Mouse (Mus musculus): ENCODE measurements around the gene Olfr1446. TPM values are rescaled to one million over a fixed set of nuclear protein-coding genes. Genes with fewer than 3 reads are reported as not detected.

Olfr1446 gene
- polyA plus RNA-seq (2015; fragmentation: Nextera tagmentation; extraction: Ambion mirVana) = not detected in 2 replicates

DNA sequence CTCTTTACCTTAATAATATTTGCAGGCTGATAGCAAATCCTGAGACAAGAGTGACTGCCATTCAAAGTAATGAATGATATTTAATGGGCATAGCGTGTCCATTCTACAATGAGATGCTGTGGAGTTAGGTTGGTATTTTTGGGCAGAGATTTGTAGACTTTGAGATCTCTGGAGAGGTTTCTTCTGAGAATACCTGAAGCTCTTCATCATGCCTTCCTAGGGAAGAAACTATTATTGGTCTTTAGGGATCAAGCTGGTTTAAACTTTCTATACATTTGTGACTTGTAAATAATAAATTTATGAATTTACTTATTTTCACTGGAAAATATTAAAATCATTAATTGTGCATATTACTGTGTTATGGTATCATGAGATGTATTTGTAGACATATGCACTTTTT lies at the start of gene Olfr1446:
Gene Olfr1446, minus strand, starts transcription at position 101 of the 400 bp plus-strand sequence.
- no peaks in the 10 kb centered on the region for H3K4me1 ChIP-seq (ENCODE audit: control insufficient read depth, insufficient read depth, low read length)
- no peaks in the 10 kb centered on the region for H3K27me3 ChIP-seq (ENCODE audit: control insufficient read depth, insufficient read depth, low read depth, low read length)
- H3K4me2 ChIP-seq (ENCODE audit: low read length) = no peak within 1 kb of the TSS

DNA sequence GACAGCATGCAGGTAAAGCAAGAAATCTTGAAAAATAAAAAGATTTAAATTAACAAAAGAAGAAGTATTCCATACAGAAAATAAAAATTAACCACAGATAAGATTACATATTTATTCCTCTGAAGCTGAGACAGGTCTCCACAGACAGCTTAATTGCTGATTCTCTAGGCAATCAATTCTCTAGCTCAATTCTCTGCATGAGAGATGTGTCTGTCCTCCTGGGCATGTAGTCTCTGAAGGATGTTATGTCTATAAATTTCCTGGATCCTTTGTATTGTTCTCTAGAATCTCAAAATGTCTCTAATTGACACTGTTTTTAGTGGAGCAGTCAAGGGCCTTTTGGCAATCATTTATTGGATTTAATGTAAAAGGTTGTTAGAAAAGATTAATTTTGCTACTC lies 37.2 kb upstream of the Olfr1446 start, which contains the start of gene Olfr1449:
Gene Olfr1449, plus strand, starts transcription at position 301 of the 400 bp plus-strand sequence.
- ATAC-seq = no peak
- Histone ChIP-seq H3K36me3 (ENCODE audit: control insufficient read depth, insufficient read depth, low read length) (no peaks in the 10 kb centered on the region), H3K4me3 (ENCODE audit: low read depth, low read length) (no peak within 1 kb of the TSS), H3K27ac (ENCODE audit: low read length) (no peak within 1 kb of the TSS), H3K4me1 (ENCODE audit: control insufficient read depth, insufficient read depth, low read length) (no peaks in the 10 kb centered on the region), H3K27me3 (ENCODE audit: control insufficient read depth, insufficient read depth, low read depth, low read length) (no peaks in the 10 kb centered on the region), H3K4me2 (ENCODE audit: low read length) (no peak within 1 kb of the TSS), H3K9ac (ENCODE audit: low read depth, low read length) (no peak within 1 kb of the TSS), H3K9me3 (replicated peaks; ENCODE audit: control insufficient read depth, low read length, poor library complexity, severe bottlenecking) (0 out of 2 replicates have a peak, but pooled peaks cover 2% of the 10 kb centered on the region)

More for the DNA sequence above, at the start of gene Olfr1446:
- WGBS = 80% methylated on average over 1 of the region's 1 CpGs
- H3K4me3 ChIP-seq (ENCODE audit: low read depth, low read length) = no peak within 1 kb of the TSS
- no peaks in the 10 kb centered on the region for H3K9me3 ChIP-seq (replicated peaks; ENCODE audit: control insufficient read depth, low read length, poor library complexity, severe bottlenecking)
- ATAC-seq = no peak
- H3K27ac ChIP-seq (ENCODE audit: low read length) = no peak within 1 kb of the TSS
- H3K9ac ChIP-seq (ENCODE audit: low read depth, low read length) = no peak within 1 kb of the TSS
- no peaks in the 10 kb centered on the region for H3K36me3 ChIP-seq (ENCODE audit: control insufficient read depth, insufficient read depth, low read length)

DNA sequence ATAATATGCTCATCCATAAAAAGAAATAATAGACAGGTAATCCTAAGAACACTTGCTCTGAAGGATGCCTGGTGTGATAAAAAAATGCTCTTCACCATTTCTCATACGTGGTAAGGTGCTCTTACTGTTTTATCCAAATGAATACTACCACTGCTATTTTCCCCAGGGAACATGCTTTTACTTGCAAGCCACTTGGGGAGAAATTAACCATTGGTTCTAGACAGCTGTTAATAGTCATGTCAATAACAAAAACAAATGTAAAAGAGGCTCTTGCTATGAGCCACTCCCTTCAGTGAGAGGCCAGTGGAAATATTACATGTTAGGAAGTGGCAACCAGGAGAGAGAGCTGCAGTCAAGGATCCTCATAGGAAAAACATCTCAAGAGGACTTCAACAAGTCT lies 31.0 kb upstream of the Olfr1446 start, which contains the start of gene Olfr1448:
Gene Olfr1448, minus strand, starts transcription at position 101 of the 400 bp plus-strand sequence.
- Histone ChIP-seq H3K4me1 (ENCODE audit: control insufficient read depth, insufficient read depth, low read length) (no peaks in the 10 kb centered on the region), H3K27ac (ENCODE audit: low read length) (no peak within 1 kb of the TSS), H3K36me3 (ENCODE audit: control insufficient read depth, insufficient read depth, low read length) (no peaks in the 10 kb centered on the region), H3K9me3 (replicated peaks; ENCODE audit: control insufficient read depth, low read length, poor library complexity, severe bottlenecking) (no peaks in the 10 kb centered on the region), H3K27me3 (ENCODE audit: control insufficient read depth, insufficient read depth, low read depth, low read length) (no peaks in the 10 kb centered on the region), H3K9ac (ENCODE audit: low read depth, low read length) (no peak within 1 kb of the TSS), H3K4me3 (ENCODE audit: low read depth, low read length) (no peak within 1 kb of the TSS), H3K4me2 (ENCODE audit: low read length) (no peak within 1 kb of the TSS)
- no peak for ATAC-seq
- WGBS = 91% methylated on average over 1 of the region's 1 CpGs

DNA sequence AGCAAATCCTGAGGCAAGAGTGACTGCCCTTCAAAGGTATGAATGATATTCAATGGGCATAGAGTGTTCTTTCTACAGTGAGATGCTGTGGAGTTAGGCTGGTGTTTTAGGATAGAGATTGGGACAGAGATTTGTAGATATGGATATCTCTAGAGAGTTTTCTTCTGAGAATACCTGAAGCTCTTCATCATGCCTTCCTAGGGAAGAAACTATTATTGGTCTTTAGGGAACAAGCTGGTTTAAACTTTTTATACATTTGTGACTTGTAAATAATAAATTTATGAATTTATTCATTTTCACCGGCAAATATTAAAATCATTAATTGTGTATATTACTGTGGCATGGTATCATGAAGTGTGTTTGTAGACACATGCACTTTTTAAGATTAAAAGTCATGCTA lies 10.3 kb upstream of the Olfr1446 start, which contains the start of gene Olfr1447:
Gene Olfr1447, minus strand, starts transcription at position 101 of the 400 bp plus-strand sequence.
- H3K27me3 ChIP-seq (ENCODE audit: control insufficient read depth, insufficient read depth, low read depth, low read length) = no peaks in the 10 kb centered on the region
- WGBS = 92% methylated on average over 1 of the region's 1 CpGs
- H3K9ac ChIP-seq (ENCODE audit: low read depth, low read length) = no peak within 1 kb of the TSS
- H3K4me2 ChIP-seq (ENCODE audit: low read length) = no peak within 1 kb of the TSS
- H3K4me3 ChIP-seq (ENCODE audit: low read depth, low read length) = no peak within 1 kb of the TSS
- H3K27ac ChIP-seq (ENCODE audit: low read length) = no peak within 1 kb of the TSS
- no peaks in the 10 kb centered on the region for H3K4me1 ChIP-seq (ENCODE audit: control insufficient read depth, insufficient read depth, low read length)
- no peaks in the 10 kb centered on the region for H3K36me3 ChIP-seq (ENCODE audit: control insufficient read depth, insufficient read depth, low read length)
- ATAC-seq = no peak
- no peaks in the 10 kb centered on the region for H3K9me3 ChIP-seq (replicated peaks; ENCODE audit: control insufficient read depth, low read length, poor library complexity, severe bottlenecking)

DNA sequence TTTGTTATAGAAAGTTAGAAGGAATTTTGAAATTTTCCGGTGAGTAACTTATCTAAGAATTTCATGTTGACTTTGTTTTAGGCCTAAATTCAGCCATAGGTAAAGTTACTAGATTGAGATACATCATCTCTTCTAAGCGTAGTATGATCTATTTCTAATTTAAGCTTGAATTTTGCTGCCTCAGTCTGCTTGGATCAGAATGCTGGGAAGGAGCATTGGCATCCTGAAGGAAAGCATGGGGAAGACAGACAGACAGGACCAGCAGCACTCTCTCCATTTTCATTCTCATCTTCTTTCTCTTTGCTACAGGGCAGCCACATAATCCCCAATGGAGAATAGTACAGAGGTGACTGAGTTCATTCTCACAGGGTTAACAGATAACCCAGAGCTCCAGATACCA lies 9.8 kb downstream of the Olfr1446 start, which contains the start of gene Olfr1445:
Gene Olfr1445, plus strand, starts transcription at position 301 of the 400 bp plus-strand sequence.
- Histone ChIP-seq H3K27ac (ENCODE audit: low read length) (no peak within 1 kb of the TSS), H3K4me1 (ENCODE audit: control insufficient read depth, insufficient read depth, low read length) (no peaks in the 10 kb centered on the region), H3K27me3 (ENCODE audit: control insufficient read depth, insufficient read depth, low read depth, low read length) (no peaks in the 10 kb centered on the region), H3K4me3 (ENCODE audit: low read depth, low read length) (no peak within 1 kb of the TSS), H3K36me3 (ENCODE audit: control insufficient read depth, insufficient read depth, low read length) (no peaks in the 10 kb centered on the region), H3K9me3 (replicated peaks; ENCODE audit: control insufficient read depth, low read length, poor library complexity, severe bottlenecking) (0 out of 2 replicates have a peak, but pooled peaks cover 4% of the 10 kb centered on the region), H3K9ac (ENCODE audit: low read depth, low read length) (no peak within 1 kb of the TSS), H3K4me2 (ENCODE audit: low read length) (no peak within 1 kb of the TSS)
- WGBS = 77% methylated on average over 2 of the region's 2 CpGs
- ATAC-seq = no peak

DNA sequence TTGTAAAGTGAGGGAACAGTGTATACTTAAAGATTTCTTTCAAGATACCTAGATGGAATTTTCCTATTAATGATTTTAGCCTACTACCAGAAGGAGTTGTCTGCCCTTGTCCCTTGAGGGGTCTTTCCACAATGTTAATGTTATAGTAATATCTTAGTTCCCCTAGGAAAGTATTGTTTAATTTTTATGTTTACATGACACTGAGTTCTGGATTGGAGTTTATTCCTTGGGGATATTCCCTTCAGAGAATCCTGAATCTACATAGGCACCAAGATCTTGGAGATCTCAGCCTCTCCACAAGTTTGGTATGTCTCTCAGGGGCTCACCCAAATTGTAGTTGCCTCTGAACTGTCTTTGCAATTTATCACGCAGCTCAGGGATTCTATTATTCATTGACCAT lies 36.3 kb downstream of the Olfr1446 start, which contains the start of gene Olfr1444:
Gene Olfr1444, plus strand, starts transcription at position 301 of the 400 bp plus-strand sequence.
- H3K9me3 ChIP-seq (replicated peaks; ENCODE audit: control insufficient read depth, low read length, poor library complexity, severe bottlenecking) = no peaks in the 10 kb centered on the region

DNA sequence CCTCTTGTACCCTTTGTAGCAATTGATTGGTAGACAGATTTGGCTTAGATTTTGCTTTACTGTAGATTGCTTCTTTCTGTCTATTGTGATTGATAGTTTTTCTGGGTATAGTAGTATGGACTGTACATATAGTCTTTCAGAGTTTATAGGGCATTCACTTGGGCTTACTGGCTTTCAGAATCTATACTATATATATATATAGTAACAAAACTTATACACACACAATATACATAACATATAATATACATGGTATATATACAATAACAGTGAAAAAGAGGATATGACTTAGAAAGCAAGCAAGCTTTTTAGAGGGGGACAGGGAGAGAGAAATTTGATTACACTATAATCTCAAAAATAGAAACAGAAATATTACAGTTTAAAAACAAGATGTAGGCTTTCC lies 46.9 kb downstream of the Olfr1446 start, which contains the start of gene Gm5244:
Gene Gm5244, plus strand, starts transcription at position 301 of the 400 bp plus-strand sequence.
- Histone ChIP-seq H3K9ac (ENCODE audit: low read depth, low read length) (no peak within 1 kb of the TSS), H3K27ac (ENCODE audit: low read length) (no peak within 1 kb of the TSS)
- ATAC-seq = no peak

More for the DNA sequence above, 36.3 kb downstream of the Olfr1446 start, which contains the start of gene Olfr1444:
- H3K27ac ChIP-seq (ENCODE audit: low read length) = no peak within 1 kb of the TSS
- no peak for ATAC-seq
- 63% methylated on average over 1 of the region's 1 CpGs for WGBS
- no peak within 1 kb of the TSS for H3K4me2 ChIP-seq (ENCODE audit: low read length)
- H3K9ac ChIP-seq (ENCODE audit: low read depth, low read length) = no peak within 1 kb of the TSS
- H3K4me1 ChIP-seq (ENCODE audit: control insufficient read depth, insufficient read depth, low read length) = no peaks in the 10 kb centered on the region
- no peaks in the 10 kb centered on the region for H3K27me3 ChIP-seq (ENCODE audit: control insufficient read depth, insufficient read depth, low read depth, low read length)
- H3K4me3 ChIP-seq (ENCODE audit: low read depth, low read length) = no peak within 1 kb of the TSS
- no peaks in the 10 kb centered on the region for H3K36me3 ChIP-seq (ENCODE audit: control insufficient read depth, insufficient read depth, low read length)

DNA sequence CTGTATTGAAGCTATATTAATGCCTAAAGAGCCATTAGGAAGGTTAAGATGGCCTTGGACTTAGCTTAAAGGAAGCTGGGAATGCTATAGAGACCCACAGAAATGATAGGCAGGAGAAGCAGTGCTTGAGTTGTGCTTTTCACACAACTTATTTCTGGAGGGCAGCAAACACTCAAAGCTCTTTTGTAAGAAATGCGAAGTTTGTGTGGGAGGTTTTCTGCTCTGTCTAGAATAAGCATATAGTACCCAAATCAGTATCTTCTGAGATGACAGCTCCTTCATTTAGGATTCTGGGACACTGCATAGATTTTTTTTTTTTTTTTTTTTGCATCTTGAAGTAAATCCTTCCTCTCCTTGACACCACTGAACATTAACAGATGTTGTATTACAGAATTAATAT lies 54.8 kb downstream of the Olfr1446 start:
- 89% methylated on average over 1 of the region's 1 CpGs for WGBS

More for the DNA sequence above, 46.9 kb downstream of the Olfr1446 start, which contains the start of gene Gm5244:
- H3K9me3 ChIP-seq (replicated peaks; ENCODE audit: control insufficient read depth, low read length, poor library complexity, severe bottlenecking) = no peaks in the 10 kb centered on the region
- no peaks in the 10 kb centered on the region for H3K4me1 ChIP-seq (ENCODE audit: control insufficient read depth, insufficient read depth, low read length)
- H3K4me3 ChIP-seq (ENCODE audit: low read depth, low read length) = no peak within 1 kb of the TSS
- H3K4me2 ChIP-seq (ENCODE audit: low read length) = no peak within 1 kb of the TSS
- no peaks in the 10 kb centered on the region for H3K36me3 ChIP-seq (ENCODE audit: control insufficient read depth, insufficient read depth, low read length)
- H3K27me3 ChIP-seq (ENCODE audit: control insufficient read depth, insufficient read depth, low read depth, low read length) = no peaks in the 10 kb centered on the region

More for the DNA sequence above, 54.8 kb downstream of the Olfr1446 start:
- no peak for ATAC-seq
- Histone ChIP-seq H3K9ac (ENCODE audit: low read depth, low read length) (no peak overlapping the region), H3K27me3 (ENCODE audit: control insufficient read depth, insufficient read depth, low read depth, low read length) (no peaks in the 10 kb centered on the region), H3K4me3 (ENCODE audit: low read depth, low read length) (no peak overlapping the region), H3K4me1 (ENCODE audit: control insufficient read depth, insufficient read depth, low read length) (no peaks in the 10 kb centered on the region), H3K27ac (ENCODE audit: low read length) (no peak overlapping the region), H3K36me3 (ENCODE audit: control insufficient read depth, insufficient read depth, low read length) (no peaks in the 10 kb centered on the region), H3K9me3 (replicated peaks; ENCODE audit: control insufficient read depth, low read length, poor library complexity, severe bottlenecking) (no peaks in the 10 kb centered on the region), H3K4me2 (ENCODE audit: low read length) (no peak overlapping the region)
